Mouse (Mus musculus) gastrocnemius, postnatal 25 days (tissue): Measurements from ENCODE around the gene Gpr165. TPM values are rescaled to one million over a fixed set of nuclear protein-coding genes. Genes with fewer than 3 reads are reported as not detected.

Experiments
- DNase-seq: peaks from one replicate; pipeline ENCODE4 v3.0.0; 2022
- long read RNA-seq, 2 experiments: library from polyadenylated mRNA; stranded (forward); transcript quantifications; one replicate each; pipeline ENCODE4 v2.0.0; 2021
- total RNA-seq, 2 experiments: library from RNA; stranded (reverse); gene quantifications; 1 replicate in 1 of 2; 2 replicates in 1 of 2; pipeline ENCODE4 v1.2.3; 2021

Gpr165 gene
- total RNA-seq: under 1 TPM; 0.08 to 0.23 TPM
- long read RNA-seq, experiment 1: 0 reads
- long read RNA-seq, experiment 2: 0 reads

- DNase-seq: peak; percentile 24
Measured at GRCm38 (mm10) chrX:96712907-96713774, at the start of gene Gpr165. Gene Gpr165 (plus strand): TSS chrX:96713441.

GRCm38 (mm10) chrX:96674871-96675270 is 38.4 kb upstream of the Gpr165 start:
- peak; percentile 6 for DNase-seq
